Mouse (Mus musculus): Measurements from ENCODE around the gene Tenm2.

The Tenm2 gene

GRCm38 (mm10) chr11:36145057-36145456 lies 1090.7 kb downstream of the Tenm2 start:
- in situ Hi-C loops (cut with MboI, MseI) = no loop called here

GRCm38 (mm10) chr11:36140411-36140810 lies 1095.4 kb downstream of the Tenm2 start:
- in situ Hi-C loops (cut with MboI, MseI) = no loop called here

- in situ Hi-C loops (cut with MboI, MseI) = no loop called here
Measured at GRCm38 (mm10) chr11:36139521-36139920, 1096.2 kb downstream of the Tenm2 start.

- in situ Hi-C loops (cut with MboI, MseI) = no loop called here
Measured at GRCm38 (mm10) chr11:36137840-36138239, 1097.9 kb downstream of the Tenm2 start.

- in situ Hi-C loops (cut with MboI, MseI) = no loop called here
Measured at GRCm38 (mm10) chr11:36137276-36137675, 1098.5 kb downstream of the Tenm2 start.

- in situ Hi-C loops (cut with MboI, MseI) = no loop called here
Measured at GRCm38 (mm10) chr11:36134645-36135044, 1101.1 kb downstream of the Tenm2 start.

GRCm38 (mm10) chr11:36123275-36123674 lies 1112.5 kb downstream of the Tenm2 start:
- in situ Hi-C loops (cut with MboI, MseI) = no loop called here

- in situ Hi-C loops (cut with MboI, MseI) = no loop called here
Measured at GRCm38 (mm10) chr11:36121410-36121929, 1114.3 kb downstream of the Tenm2 start.

- in situ Hi-C loops (cut with MboI, MseI) = no loop called here
Measured at GRCm38 (mm10) chr11:36120591-36121409, 1115.0 kb downstream of the Tenm2 start.

GRCm38 (mm10) chr11:36113326-36113725 lies 1122.4 kb downstream of the Tenm2 start:
- in situ Hi-C loops (cut with MboI, MseI) = loop anchor here in 1 of 2 experiments (10.0 kb wide), 1 partner anchor 1049 kb away; no protein-coding TSS in a partner anchor

- in situ Hi-C loops (cut with MboI, MseI) = no loop called here
Measured at GRCm38 (mm10) chr11:36108970-36109731, 1126.6 kb downstream of the Tenm2 start.

GRCm38 (mm10) chr11:36107840-36108239 lies 1127.9 kb downstream of the Tenm2 start:
- in situ Hi-C loops (cut with MboI, MseI) = no loop called here

- in situ Hi-C loops (cut with MboI, MseI) = no loop called here
Measured at GRCm38 (mm10) chr11:36106639-36107038, 1129.1 kb downstream of the Tenm2 start.

- in situ Hi-C loops (cut with MboI, MseI) = no loop called here
Measured at GRCm38 (mm10) chr11:36103556-36103955, 1132.2 kb downstream of the Tenm2 start.

GRCm38 (mm10) chr11:36096219-36096618 lies 1139.5 kb downstream of the Tenm2 start:
- in situ Hi-C loops (cut with MboI, MseI) = no loop called here

GRCm38 (mm10) chr11:36090210-36090609 lies 1145.6 kb downstream of the Tenm2 start:
- in situ Hi-C loops (cut with MboI, MseI) = no loop called here

- in situ Hi-C loops (cut with MboI, MseI) = no loop called here
Measured at GRCm38 (mm10) chr11:36081399-36082053, 1154.2 kb downstream of the Tenm2 start.

- in situ Hi-C loops (cut with MboI, MseI) = no loop called here
Measured at GRCm38 (mm10) chr11:36080766-36081165, 1155.0 kb downstream of the Tenm2 start.

- in situ Hi-C loops (cut with MboI, MseI) = no loop called here
Measured at GRCm38 (mm10) chr11:36078391-36078790, 1157.4 kb downstream of the Tenm2 start.

- in situ Hi-C loops (cut with MboI, MseI) = no loop called here
Measured at GRCm38 (mm10) chr11:36074015-36074567, 1161.7 kb downstream of the Tenm2 start.

- in situ Hi-C loops (cut with MboI, MseI) = no loop called here
Measured at GRCm38 (mm10) chr11:36073074-36073818, 1162.5 kb downstream of the Tenm2 start.

Measured in T-helper 17 cell (primary cell).